Mouse (Mus musculus): ENCODE results near the gene 4930524B15Rik. TPM values are rescaled to one million over a fixed set of nuclear protein-coding genes. Genes with fewer than 3 reads are reported as not detected.
A peak's percentile ranks its signal among the peaks of the same experiment; 100 is the strongest.
"Not testable (repeated sequence)": the region's sequence is repeated elsewhere in the genome, so short reads cannot be mapped to it uniquely, and the experiment has no call there.

The 4930524B15Rik gene
- total and polyA plus RNA-seq, 3 experiments = not detected

DNA sequence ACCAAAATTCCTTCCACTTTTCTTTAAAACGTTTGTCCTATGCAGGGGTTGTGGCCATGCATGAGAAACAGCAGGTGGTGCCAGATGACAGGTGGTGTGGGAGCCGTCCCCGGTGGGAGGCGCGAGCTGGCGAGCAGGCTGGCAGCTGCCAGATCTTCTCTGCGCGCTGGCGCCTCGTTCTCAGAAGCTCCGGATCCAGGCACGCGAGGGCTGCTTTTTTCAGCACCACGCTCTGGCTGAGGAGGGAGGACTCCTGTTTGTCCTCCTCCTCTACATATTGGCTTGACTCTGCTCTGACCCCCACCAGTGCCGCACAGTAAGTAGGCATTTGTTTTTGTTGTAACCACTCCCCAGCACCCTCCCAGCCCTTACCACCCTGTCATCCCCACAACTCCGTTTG is 34.9 kb downstream of the 4930524B15Rik start, which contains the start of gene Nsg2:
Gene Nsg2, plus strand, starts transcription at position 183 of the 400 bp plus-strand sequence.
- no peak within 1 kb of the TSS for H3K27ac ChIP-seq
- no peak for TF ChIP-seq EP300 (IDR thresholded peaks at IDR 0.05; ENCODE audit: insufficient read depth, low read depth, low read length)
- peak; percentile 75 for TF ChIP-seq CTCF (IDR thresholded peaks at IDR 0.05)
- no peaks in the 10 kb centered on the region for H3K4me1 ChIP-seq (ENCODE audit: control insufficient read depth, insufficient read depth, low read length)
- H3K36me3 ChIP-seq (ENCODE audit: control insufficient read depth, insufficient read depth, low read length) = no peaks in the 10 kb centered on the region
- H3K79me2 ChIP-seq (replicated peaks; ENCODE audit: control insufficient read depth, insufficient read depth, low read length) = no peaks in the 10 kb centered on the region
- peaks cover 2% of the 10 kb centered on the region; the same call in 1 of the 2 replicates for H3K27me3 ChIP-seq (ENCODE audit: control insufficient read depth, insufficient read depth, low read length)
- intact Hi-C loops (cut with DNase I) = loop anchor here (1.0 to 10.0 kb wide), 2 partner anchors 135 to 162 kb away; no protein-coding TSS in a partner anchor
- peak; percentile 56 to 78 for DNase-seq
- no peak within 1 kb of the TSS for H3K4me3 ChIP-seq
- H3K9ac ChIP-seq (ENCODE audit: low read depth, low read length) = no peak within 1 kb of the TSS
- under 1% methylated on average over 16 of the region's 16 CpGs for WGBS

DNA sequence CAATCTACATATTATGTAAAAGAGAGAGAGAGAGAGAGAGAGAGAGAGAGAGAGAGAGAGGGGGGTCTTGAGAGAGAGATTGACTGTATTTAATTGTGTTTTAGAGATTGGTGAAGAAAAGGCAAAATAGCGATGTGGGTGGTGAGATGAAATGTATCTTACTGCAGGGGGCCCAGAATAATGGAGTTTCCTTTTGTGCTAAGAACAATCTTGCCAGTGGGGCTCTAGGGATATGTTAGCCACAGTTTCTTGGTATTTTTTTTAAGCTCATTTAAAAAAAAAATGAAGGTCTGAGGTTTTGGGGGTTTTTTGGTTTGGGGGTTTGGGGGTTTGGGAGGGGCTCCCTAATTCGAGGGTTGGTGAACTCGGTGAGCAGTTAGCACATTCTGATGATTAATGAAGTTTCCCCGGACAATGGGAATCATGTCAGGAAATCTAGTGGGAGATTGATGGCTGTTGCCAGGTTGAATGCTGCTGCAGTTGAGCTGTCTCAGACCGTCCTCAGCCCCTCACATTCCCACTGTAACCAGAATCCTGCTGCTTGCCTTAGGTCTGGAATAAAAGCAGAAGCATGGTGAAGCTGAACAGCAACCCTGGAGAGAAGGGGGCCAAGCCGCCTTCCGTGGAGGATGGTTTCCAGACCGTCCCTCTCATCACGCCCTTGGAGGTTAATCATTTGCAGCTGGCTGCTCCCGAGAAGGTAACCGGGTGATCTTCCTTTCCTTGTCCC is 36.0 kb downstream of the 4930524B15Rik start:
- H3K79me2 ChIP-seq (replicated peaks; ENCODE audit: control insufficient read depth, insufficient read depth, low read length) = no peaks in the 10 kb centered on the region
- no peak overlapping the region for H3K9ac ChIP-seq (ENCODE audit: low read depth, low read length)
- no peak for DNase-seq
- no peaks in the 10 kb centered on the region for H3K36me3 ChIP-seq (ENCODE audit: control insufficient read depth, insufficient read depth, low read length)
- H3K4me1 ChIP-seq (ENCODE audit: control insufficient read depth, insufficient read depth, low read length) = no peaks in the 10 kb centered on the region
- H3K27me3 ChIP-seq (ENCODE audit: control insufficient read depth, insufficient read depth, low read length) = peaks cover 2% of the 10 kb centered on the region; the same call in 1 of the 2 replicates
- 15% methylated on average over 11 of the region's 11 CpGs for WGBS
- H3K27ac ChIP-seq = no peak overlapping the region
- intact Hi-C loops (cut with DNase I) = loop anchor here (10.0 kb wide), 1 partner anchor 133 kb away; no protein-coding TSS in a partner anchor
- TF ChIP-seq CTCF (IDR thresholded peaks at IDR 0.05) (no peak), EP300 (IDR thresholded peaks at IDR 0.05; ENCODE audit: insufficient read depth, low read depth, low read length) (no peak), POLR2A (IDR thresholded peaks at IDR 0.05; ENCODE audit: insufficient read depth, low read depth, low read length) (no peak)
- H3K4me3 ChIP-seq = no peak overlapping the region

DNA sequence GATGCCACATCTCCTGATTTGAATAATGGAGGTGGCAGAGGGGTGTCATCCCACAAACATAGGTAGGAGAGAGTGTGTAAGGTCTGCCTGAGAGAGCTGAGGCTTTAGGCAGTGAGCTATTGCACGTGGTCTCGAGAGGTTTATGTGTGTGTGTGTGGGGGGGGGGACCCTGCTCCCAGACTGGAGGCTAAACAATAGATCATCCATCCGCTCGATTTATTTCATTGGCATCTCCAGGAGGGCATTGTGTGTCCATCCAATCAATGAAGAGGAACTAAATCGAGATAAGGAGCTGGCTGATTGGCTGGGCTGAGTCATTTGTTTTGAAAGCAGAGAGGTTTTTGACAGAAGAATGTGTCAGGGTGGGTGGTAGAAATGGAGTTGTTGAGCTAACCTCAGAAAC is 37.3 kb downstream of the 4930524B15Rik start:
- no peak for DNase-seq
- Histone ChIP-seq H3K36me3 (ENCODE audit: control insufficient read depth, insufficient read depth, low read length) (no peaks in the 10 kb centered on the region), H3K79me2 (replicated peaks; ENCODE audit: control insufficient read depth, insufficient read depth, low read length) (no peaks in the 10 kb centered on the region), H3K27ac (no peak overlapping the region), H3K4me3 (no peak overlapping the region), H3K27me3 (ENCODE audit: control insufficient read depth, insufficient read depth, low read length) (peaks cover 2% of the 10 kb centered on the region; the same call in 1 of the 2 replicates), H3K9ac (ENCODE audit: low read depth, low read length) (no peak overlapping the region), H3K4me1 (ENCODE audit: control insufficient read depth, insufficient read depth, low read length) (no peaks in the 10 kb centered on the region)
- TF ChIP-seq EP300 (IDR thresholded peaks at IDR 0.05; ENCODE audit: insufficient read depth, low read depth, low read length) (no peak), CTCF (IDR thresholded peaks at IDR 0.05) (no peak), POLR2A (IDR thresholded peaks at IDR 0.05; ENCODE audit: insufficient read depth, low read depth, low read length) (no peak)
- intact Hi-C loops (cut with DNase I) = loop anchor here (10.0 kb wide), 1 partner anchor 132 kb away; no protein-coding TSS in a partner anchor
- WGBS = 15% methylated on average over 5 of the region's 5 CpGs

DNA sequence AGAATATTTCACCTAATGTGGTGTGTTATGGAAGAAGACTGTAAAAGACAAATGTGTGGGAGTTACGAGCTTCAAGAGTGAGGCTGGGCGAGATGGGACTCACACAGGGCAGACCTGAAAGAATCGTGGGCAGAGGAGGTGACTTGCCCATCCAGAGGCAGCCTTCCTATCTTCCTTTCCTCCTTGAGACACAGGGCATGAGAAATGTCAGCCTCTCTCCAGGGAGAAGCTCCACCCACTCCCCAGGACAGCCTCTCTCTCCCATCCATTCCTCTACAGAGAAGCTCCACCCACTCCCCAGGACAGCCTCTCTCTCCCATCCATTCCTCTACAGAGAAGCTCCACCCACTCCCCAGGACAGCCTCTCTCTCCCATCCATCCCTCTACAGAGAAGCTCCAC is 42.7 kb downstream of the 4930524B15Rik start:
- H3K4me3 ChIP-seq; H3K4me1 ChIP-seq (ENCODE audit: control insufficient read depth, insufficient read depth, low read length); DNase-seq; H3K79me2 ChIP-seq (replicated peaks; ENCODE audit: control insufficient read depth, insufficient read depth, low read length); H3K36me3 ChIP-seq (ENCODE audit: control insufficient read depth, insufficient read depth, low read length); H3K27ac ChIP-seq; H3K9ac ChIP-seq (ENCODE audit: low read depth, low read length); H3K27me3 ChIP-seq (ENCODE audit: control insufficient read depth, insufficient read depth, low read length): not testable (repeated sequence)
- intact Hi-C loops (cut with DNase I) = loop anchor here (10.0 kb wide), 1 partner anchor 127 kb away; no protein-coding TSS in a partner anchor
- WGBS = 89% methylated on average over 3 of the region's 3 CpGs

DNA sequence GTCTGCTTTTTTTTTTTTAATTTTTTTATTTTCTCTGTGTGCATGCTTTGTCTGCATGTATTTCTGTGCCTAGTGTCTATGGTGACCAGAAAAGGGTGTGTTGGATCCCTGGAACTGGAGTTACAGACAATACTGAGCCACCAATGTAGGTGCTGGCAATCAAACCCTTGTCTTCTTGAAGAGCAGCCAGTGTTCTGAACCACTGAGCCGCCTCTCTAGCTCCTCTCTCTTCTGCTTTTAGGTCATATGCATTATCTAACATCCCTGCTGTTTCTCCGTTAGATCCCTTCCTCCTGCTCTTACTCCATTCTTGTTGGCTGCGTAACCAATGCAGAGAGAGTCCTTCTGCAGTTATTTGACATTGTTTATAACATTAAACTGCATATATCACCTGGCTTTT is 43.5 kb downstream of the 4930524B15Rik start:
- Histone ChIP-seq H3K79me2 (replicated peaks; ENCODE audit: control insufficient read depth, insufficient read depth, low read length) (no peaks in the 10 kb centered on the region), H3K4me3 (no peak overlapping the region), H3K36me3 (ENCODE audit: control insufficient read depth, insufficient read depth, low read length) (no peaks in the 10 kb centered on the region), H3K9ac (ENCODE audit: low read depth, low read length) (no peak overlapping the region), H3K27ac (no peak overlapping the region), H3K4me1 (ENCODE audit: control insufficient read depth, insufficient read depth, low read length) (no peaks in the 10 kb centered on the region), H3K27me3 (ENCODE audit: control insufficient read depth, insufficient read depth, low read length) (no peaks in the 10 kb centered on the region)
- intact Hi-C loops (cut with DNase I) = loop anchor here (10.0 kb wide), 1 partner anchor 126 kb away; no protein-coding TSS in a partner anchor
- 69% methylated on average over 3 of the region's 3 CpGs for WGBS
- TF ChIP-seq EP300 (IDR thresholded peaks at IDR 0.05; ENCODE audit: insufficient read depth, low read depth, low read length) = no peak
- DNase-seq = no peak

DNA sequence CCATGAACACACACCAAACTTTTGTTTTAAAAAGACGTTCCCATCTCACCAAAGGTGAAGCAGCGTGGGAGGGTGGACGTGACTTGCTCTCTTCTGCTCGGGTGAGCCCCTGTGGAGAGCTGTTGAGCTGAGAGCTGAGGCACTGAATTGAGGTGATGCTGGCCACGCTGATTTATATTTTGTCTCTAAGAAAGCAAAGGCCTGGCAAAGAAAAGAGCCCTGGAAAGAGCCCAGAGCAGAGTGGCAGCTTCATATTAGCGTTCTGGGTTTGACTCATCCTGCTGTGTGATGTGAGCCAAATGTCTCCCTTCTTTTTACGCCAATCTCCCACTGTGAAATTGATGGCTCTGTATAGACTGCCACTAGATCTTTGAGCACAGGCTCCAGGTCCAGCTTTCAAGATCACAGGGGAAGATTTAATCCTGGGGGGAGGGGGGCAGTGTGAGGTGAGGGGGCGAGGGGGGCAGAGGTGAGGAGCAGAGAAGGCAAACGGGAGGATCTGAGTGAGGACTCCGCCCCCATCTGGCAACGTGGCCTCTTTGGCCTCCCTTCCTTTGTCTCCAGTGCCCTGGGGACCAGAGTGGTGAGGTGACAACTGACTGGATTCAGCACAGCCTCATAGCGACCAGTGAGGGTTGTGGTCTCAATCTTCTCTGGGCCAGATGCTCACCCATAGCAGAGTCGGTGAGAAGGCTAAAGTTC is 44.7 kb downstream of the 4930524B15Rik start:
- no peak for DNase-seq
- Histone ChIP-seq H3K4me1 (ENCODE audit: control insufficient read depth, insufficient read depth, low read length) (no peaks in the 10 kb centered on the region), H3K27me3 (ENCODE audit: control insufficient read depth, insufficient read depth, low read length) (no peaks in the 10 kb centered on the region), H3K4me3 (no peak overlapping the region), H3K36me3 (ENCODE audit: control insufficient read depth, insufficient read depth, low read length) (no peaks in the 10 kb centered on the region), H3K79me2 (replicated peaks; ENCODE audit: control insufficient read depth, insufficient read depth, low read length) (no peaks in the 10 kb centered on the region), H3K27ac (no peak overlapping the region), H3K9ac (ENCODE audit: low read depth, low read length) (no peak overlapping the region)
- whole genome bisulfite sequencing = 42% methylated on average over 13 of the region's 13 CpGs
- intact Hi-C loops (cut with DNase I) = loop anchor here (10.0 kb wide), 1 partner anchor 125 kb away; no protein-coding TSS in a partner anchor
- TF ChIP-seq CTCF (IDR thresholded peaks at IDR 0.05) (no peak), EP300 (IDR thresholded peaks at IDR 0.05; ENCODE audit: insufficient read depth, low read depth, low read length) (no peak), POLR2A (IDR thresholded peaks at IDR 0.05; ENCODE audit: insufficient read depth, low read depth, low read length) (no peak)
